Mouse (Mus musculus) kidney, adult 2 months (tissue): Measurements from ENCODE around the gene Rfxank.

Experiments
- CTCF ChIP-seq: fragments of 200-500 bp; conservative IDR thresholded peaks from 2 replicates; pipeline ENCODE4 v1.5.1; 2011; ENCODE audit warnings: low read depth, mild to moderate bottlenecking, control low read depth, low read length, moderate library complexity, mixed read lengths; ENCODE audit not compliant: insufficient read depth, insufficient read length
- POLR2A ChIP-seq: fragments of 200-500 bp; IDR thresholded peaks from one replicate; pipeline ENCODE4 v1.6.1; 2011; ENCODE audit warnings: low read depth, low read length, control low read depth

DNA sequence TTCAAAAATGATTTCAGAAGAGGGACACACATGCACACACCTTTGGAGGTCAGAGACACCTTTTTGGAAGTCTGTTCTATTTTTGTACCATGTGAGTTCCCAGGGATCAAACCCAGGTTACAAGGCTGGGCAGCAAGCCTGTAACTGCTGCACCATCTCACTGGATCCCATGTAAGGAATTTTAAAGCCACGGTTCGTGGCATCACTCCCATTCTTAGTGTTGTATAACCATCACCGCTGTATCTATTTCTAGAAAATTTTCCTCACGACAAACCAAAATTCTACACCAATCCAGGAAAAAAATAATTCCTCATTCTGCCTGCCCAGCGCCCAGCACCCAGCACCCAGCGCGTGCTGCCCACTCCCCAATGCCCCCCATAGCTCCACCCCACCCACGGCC, 39.7 kb downstream of the Rfxank start:
- TF ChIP-seq POLR2A = no peak
- no peak for TF ChIP-seq CTCF
